Mouse (Mus musculus) adrenal gland, adult 8-10 months (tissue): ENCODE results near the gene Cntnap2. TPM values are rescaled to one million over a fixed set of nuclear protein-coding genes. Genes with fewer than 3 reads are reported as not detected.
"Not testable (repeated sequence)": the region's sequence is repeated elsewhere in the genome, so short reads cannot be mapped to it uniquely, and the experiment has no call there.

ENCODE experiments used
- DNase-seq: peaks from one replicate; pipeline ENCODE4 v3.0.0; 2022
- total RNA-seq, 4 experiments: library from RNA; stranded (reverse); gene quantifications; 2 replicates each; pipeline ENCODE4 v1.2.4; 2022

The Cntnap2 gene
- total RNA-seq, 4 experiments from 2014 or later = 1.9 to 2.9 (median 2.4) TPM

- DNase-seq = no peak
Observed at GRCm38 (mm10) chr6:47012933-47013332, 1953.8 kb downstream of the Cntnap2 start.

- peak; percentile 42 for DNase-seq
Observed at GRCm38 (mm10) chr6:47013535-47013934, 1954.4 kb downstream of the Cntnap2 start.

- DNase-seq = no peak
Observed at GRCm38 (mm10) chr6:47014886-47015586, 1955.9 kb downstream of the Cntnap2 start.

- no peak for DNase-seq
Observed at GRCm38 (mm10) chr6:47026064-47026686, 1967.0 kb downstream of the Cntnap2 start.

- no peak for DNase-seq
Observed at GRCm38 (mm10) chr6:47031362-47031761, 1972.2 kb downstream of the Cntnap2 start.

- no peak for DNase-seq
Observed at GRCm38 (mm10) chr6:47042602-47043001, 1983.4 kb downstream of the Cntnap2 start.

GRCm38 (mm10) chr6:47043586-47043985 is 1984.4 kb downstream of the Cntnap2 start:
- DNase-seq = no peak

- DNase-seq = no peak
Observed at GRCm38 (mm10) chr6:47044385-47045200, 1985.4 kb downstream of the Cntnap2 start.

GRCm38 (mm10) chr6:47049051-47049450 is 1989.9 kb downstream of the Cntnap2 start:
- no peak for DNase-seq

GRCm38 (mm10) chr6:47050319-47051222 is 1991.4 kb downstream of the Cntnap2 start:
- DNase-seq = no peak

GRCm38 (mm10) chr6:47061341-47061740 is 2002.2 kb downstream of the Cntnap2 start:
- DNase-seq = no peak

GRCm38 (mm10) chr6:47089998-47090397 is 2030.8 kb downstream of the Cntnap2 start:
- DNase-seq = no peak

GRCm38 (mm10) chr6:47104951-47105350 is 2045.8 kb downstream of the Cntnap2 start:
- DNase-seq = no peak

GRCm38 (mm10) chr6:47109582-47110220 is 2050.5 kb downstream of the Cntnap2 start:
- DNase-seq = no peak

- not testable (repeated sequence) for DNase-seq
Observed at GRCm38 (mm10) chr6:47134063-47134462, 2074.9 kb downstream of the Cntnap2 start.

- not testable (repeated sequence) for DNase-seq
Observed at GRCm38 (mm10) chr6:47153018-47153417, 2093.9 kb downstream of the Cntnap2 start.

- not testable (repeated sequence) for DNase-seq
Observed at GRCm38 (mm10) chr6:47174580-47175294, 2115.6 kb downstream of the Cntnap2 start.

- DNase-seq = not testable (repeated sequence)
Observed at GRCm38 (mm10) chr6:47175356-47176156, 2116.4 kb downstream of the Cntnap2 start.

- DNase-seq = not testable (repeated sequence)
Observed at GRCm38 (mm10) chr6:47176157-47176555, 2117.0 kb downstream of the Cntnap2 start.

- not testable (repeated sequence) for DNase-seq
Observed at GRCm38 (mm10) chr6:47181372-47181771, 2122.2 kb downstream of the Cntnap2 start.
